Mouse (Mus musculus): ENCODE measurements around the gene Gpc5.

DNA sequence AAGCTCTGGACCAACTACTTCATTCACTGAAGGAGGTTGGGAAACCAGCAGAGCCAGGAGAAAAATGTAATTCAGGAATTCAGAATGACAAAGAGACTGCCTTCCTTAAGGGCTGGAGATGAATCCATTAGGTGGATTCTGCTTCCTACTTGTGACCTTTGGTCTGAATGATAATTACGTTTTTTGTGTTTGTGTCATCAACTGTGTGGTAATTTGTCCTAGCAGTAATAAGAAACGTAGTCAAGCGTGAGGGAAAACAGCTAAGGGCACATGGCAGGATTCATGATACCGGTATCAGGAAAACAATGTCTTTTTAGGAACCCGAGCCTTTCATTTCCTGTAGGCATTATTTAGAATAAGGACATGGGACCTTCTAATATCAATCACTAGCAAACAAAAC lies 1045.3 kb downstream of the Gpc5 start:
- TF ChIP-seq CTCF (IDR thresholded peaks at IDR 0.05; ENCODE audit: low read depth) (no peak), EP300 (optimal IDR thresholded peaks at IDR 0.05) (no peak)
